Mouse (Mus musculus): ENCODE results near the gene Gm5148. TPM values are rescaled to one million over a fixed set of nuclear protein-coding genes. Genes with fewer than 3 reads are reported as not detected.

Gene Gm5148
- polyA plus RNA-seq, 1 experiment: not detected

DNA sequence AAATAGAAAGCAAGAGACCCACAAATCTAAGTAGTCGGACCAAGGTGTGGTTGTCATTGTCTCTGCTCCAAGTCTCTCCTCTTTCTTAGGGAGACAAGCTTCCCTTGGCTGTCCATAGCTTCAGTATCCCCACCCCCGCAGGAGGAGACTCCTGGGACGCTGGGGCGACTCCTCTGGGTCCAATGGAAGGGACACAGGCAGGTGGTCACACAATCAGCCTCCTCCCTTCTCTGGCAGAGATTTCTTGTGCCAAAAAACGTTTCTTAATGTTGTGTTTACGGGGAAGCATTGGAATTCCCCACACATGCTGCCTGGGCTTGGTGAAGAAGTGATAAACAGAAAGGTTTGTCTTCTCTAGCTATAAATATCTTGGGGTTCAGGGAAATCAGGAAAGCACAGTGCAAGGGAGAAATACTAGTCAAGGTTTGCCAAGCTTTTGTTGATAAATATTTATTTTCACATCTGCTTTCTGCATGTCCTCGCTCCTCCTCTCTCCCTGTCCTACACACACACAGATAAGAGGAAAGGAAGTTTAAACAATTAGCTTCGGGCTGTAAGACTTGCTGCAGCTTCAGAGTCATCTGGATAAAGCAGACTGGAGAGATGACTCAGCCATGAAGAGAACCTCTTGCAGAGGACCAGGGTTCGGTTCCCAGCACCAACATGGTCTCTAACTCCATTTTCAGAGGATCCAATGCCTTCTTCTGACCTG, 34.5 kb upstream of the Gm5148 start:
- H3K27me3 ChIP-seq (replicated peaks): no peaks in the 10 kb centered on the region
- peaks cover 19% of the 10 kb centered on the region for H3K9me3 ChIP-seq
- H3K36me3 ChIP-seq (replicated peaks; ENCODE audit: low read length): peaks cover 24% of the 10 kb centered on the region
- peaks cover 93% of the 10 kb centered on the region for H3K4me1 ChIP-seq
- TF ChIP-seq FLI1 (IDR thresholded peaks at IDR 0.05; ENCODE audit: low read length): no peak
- no peak for TF ChIP-seq GATA1 (IDR thresholded peaks at IDR 0.05; ENCODE audit: borderline replicate concordance, low read length)
- peak overlapping the region; percentile 89 for H3K4me3 ChIP-seq (replicated peaks)

DNA sequence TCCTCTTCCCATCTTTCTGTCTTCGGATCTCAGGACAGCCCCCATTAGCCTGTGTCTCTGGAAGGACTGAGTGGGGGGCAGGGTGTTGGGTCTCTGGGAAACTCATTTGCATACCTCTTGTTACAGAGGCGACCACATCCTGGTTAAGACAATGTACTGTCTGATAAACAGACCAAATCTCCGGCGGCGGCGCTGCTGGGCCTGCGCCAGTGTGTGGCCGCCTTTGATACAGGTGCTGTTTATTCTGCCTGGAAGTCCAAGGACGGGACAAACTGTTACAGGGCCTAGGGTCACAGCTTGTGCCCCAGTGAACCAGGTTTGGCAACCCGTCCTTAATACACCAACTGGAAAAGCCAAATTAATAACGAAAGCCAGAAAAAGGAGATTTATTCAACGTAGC, 33.8 kb upstream of the Gm5148 start:
- Histone ChIP-seq H3K27me3 (replicated peaks) (no peaks in the 10 kb centered on the region), H3K4me1 (peaks cover 93% of the 10 kb centered on the region), H3K36me3 (replicated peaks; ENCODE audit: low read length) (peaks cover 19% of the 10 kb centered on the region), H3K9me3 (peaks cover 19% of the 10 kb centered on the region), H3K4me3 (replicated peaks) (peak overlapping the region; percentile 89)
- TF ChIP-seq GATA1 (IDR thresholded peaks at IDR 0.05; ENCODE audit: borderline replicate concordance, low read length) (no peak), FLI1 (IDR thresholded peaks at IDR 0.05; ENCODE audit: low read length) (no peak)

DNA sequence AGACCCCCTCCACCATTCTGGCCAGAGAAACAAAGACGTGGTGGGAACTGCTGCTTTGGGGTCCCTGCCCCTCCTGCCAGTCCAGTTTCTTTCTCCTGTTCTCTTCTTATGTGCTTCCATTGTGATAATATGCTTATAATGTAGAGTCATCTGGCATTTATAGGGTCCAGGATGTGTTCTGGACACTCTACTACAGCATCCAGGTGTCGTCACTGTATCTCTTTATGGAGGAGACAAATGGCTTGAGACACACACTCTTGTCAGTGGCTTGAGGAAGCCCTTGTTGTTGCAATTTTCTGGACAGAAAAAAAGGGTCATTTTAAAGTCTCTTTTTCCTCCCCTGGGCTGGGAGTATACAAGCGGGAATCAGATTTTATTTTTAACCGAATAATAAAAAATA, 33.3 kb upstream of the Gm5148 start:
- Histone ChIP-seq H3K36me3 (replicated peaks; ENCODE audit: low read length) (peaks cover 19% of the 10 kb centered on the region), H3K4me1 (peaks cover 93% of the 10 kb centered on the region), H3K9me3 (peaks cover 19% of the 10 kb centered on the region), H3K27me3 (replicated peaks) (no peaks in the 10 kb centered on the region), H3K4me3 (replicated peaks) (peak overlapping the region; percentile 71)
- TF ChIP-seq FLI1 (IDR thresholded peaks at IDR 0.05; ENCODE audit: low read length): no peak
- TF ChIP-seq GATA1 (IDR thresholded peaks at IDR 0.05; ENCODE audit: borderline replicate concordance, low read length): no peak

DNA sequence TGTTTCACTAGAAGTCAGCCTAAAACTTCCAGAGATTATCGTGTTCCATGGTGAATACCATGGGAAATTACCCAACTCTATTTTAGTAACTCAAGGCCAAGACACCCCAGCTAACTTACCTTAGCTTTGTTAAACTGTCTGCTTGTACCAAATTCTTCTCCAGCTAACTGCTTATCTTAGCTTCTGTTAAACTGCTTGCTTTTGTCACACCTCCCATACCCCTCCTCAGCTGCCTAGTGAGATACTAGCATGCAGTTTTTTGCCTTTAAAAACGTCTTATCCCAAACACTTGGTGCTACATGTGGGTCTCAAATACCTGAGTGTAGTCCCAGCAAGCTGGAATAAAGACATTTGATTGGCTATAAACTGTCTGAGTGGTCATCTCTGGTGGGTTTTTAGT, 31.7 kb upstream of the Gm5148 start:
- peaks cover 19% of the 10 kb centered on the region for H3K36me3 ChIP-seq (replicated peaks; ENCODE audit: low read length)
- H3K4me3 ChIP-seq (replicated peaks): no peak overlapping the region
- peaks cover 82% of the 10 kb centered on the region for H3K4me1 ChIP-seq
- TF ChIP-seq FLI1 (IDR thresholded peaks at IDR 0.05; ENCODE audit: low read length) (no peak), GATA1 (IDR thresholded peaks at IDR 0.05; ENCODE audit: borderline replicate concordance, low read length) (no peak)
- peaks cover 19% of the 10 kb centered on the region for H3K9me3 ChIP-seq
- H3K27me3 ChIP-seq (replicated peaks): no peaks in the 10 kb centered on the region

DNA sequence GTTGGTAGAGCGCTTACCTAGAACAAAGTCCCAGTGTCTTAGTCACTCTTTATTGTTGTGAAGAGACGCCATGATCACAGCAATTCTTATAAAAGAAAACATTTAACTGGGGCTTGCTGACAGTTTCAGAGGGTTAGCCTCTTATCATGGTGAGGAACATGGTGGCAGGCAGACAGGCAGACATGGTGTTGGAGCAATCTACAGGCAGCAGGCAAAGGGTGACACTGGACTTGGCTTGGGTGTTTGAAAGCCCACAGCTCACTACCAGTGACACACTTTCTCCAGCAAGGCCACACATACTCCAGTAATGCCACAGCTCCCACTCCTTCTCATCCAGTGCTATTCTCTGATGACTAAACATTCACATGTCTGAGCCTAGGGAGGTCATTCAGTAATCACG, 30.3 kb upstream of the Gm5148 start:
- Histone ChIP-seq H3K9me3 (peaks cover 7% of the 10 kb centered on the region; the same call in 1 of the 2 replicates), H3K4me1 (peaks cover 73% of the 10 kb centered on the region), H3K27me3 (replicated peaks) (no peaks in the 10 kb centered on the region), H3K4me3 (replicated peaks) (peak overlapping the region; percentile 51), H3K36me3 (replicated peaks; ENCODE audit: low read length) (peaks cover 7% of the 10 kb centered on the region)
- TF ChIP-seq FLI1 (IDR thresholded peaks at IDR 0.05; ENCODE audit: low read length) (no peak), GATA1 (IDR thresholded peaks at IDR 0.05; ENCODE audit: borderline replicate concordance, low read length) (no peak)

DNA sequence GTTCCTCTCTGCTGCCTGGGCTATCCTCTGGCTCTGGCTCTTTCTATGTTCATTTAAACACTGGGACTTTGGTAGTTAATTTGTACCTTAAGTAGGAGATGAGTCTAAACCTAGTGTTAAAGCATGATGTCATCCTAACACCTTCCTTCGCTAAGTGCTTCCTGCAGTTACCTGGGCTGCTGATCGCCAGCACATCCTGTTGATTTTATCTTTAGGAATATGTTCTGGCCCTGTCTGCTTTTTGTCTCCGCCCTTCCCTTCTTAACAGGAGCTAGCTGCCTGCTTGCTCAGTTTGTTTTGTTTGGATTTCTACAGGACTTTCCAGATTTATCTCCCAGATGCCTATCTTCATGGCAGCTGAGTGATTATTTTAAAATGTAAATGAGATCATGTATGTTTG, 28.9 kb upstream of the Gm5148 start:
- Histone ChIP-seq H3K9me3 (no peaks in the 10 kb centered on the region), H3K4me3 (replicated peaks) (no peak overlapping the region), H3K4me1 (peaks cover 73% of the 10 kb centered on the region), H3K36me3 (replicated peaks; ENCODE audit: low read length) (no peaks in the 10 kb centered on the region), H3K27me3 (replicated peaks) (no peaks in the 10 kb centered on the region)
- TF ChIP-seq FLI1 (IDR thresholded peaks at IDR 0.05; ENCODE audit: low read length) (no peak), GATA1 (IDR thresholded peaks at IDR 0.05; ENCODE audit: borderline replicate concordance, low read length) (no peak)

DNA sequence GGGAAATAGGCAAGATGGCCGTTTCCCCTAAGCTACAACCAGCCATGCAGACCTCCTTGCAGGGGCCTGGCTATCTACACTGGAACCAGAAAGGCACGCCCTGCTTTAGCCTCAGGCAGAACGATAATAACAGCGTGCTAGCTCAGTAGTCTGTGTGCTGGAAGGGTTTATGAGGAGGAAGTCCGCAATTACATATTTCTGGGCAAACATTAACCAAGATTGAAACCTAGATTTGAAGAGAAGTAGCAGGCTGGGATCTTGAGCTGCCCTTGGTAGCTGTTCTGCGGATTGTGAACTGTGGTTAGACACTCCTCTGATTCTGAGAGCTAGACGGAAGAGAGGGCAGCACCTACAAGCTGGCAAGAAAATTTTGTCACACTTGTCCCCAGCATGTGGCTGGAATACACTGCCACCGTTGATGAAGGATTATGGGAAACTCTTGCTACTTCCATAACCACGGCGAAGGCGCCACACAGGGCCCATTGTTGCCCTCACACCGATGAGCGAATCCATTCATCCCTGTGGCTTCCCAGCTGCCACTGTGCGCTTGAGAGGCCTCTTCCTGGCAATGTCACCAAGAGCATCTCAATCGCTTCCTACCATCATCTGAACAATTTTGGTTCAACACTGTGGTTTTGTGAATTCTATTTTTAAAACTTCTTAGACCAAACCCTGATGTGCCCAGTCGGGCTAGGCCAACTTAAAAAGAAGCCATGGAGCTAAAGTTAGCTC, 23.9 kb upstream of the Gm5148 start:
- Histone ChIP-seq H3K27me3 (replicated peaks) (peaks cover 1% of the 10 kb centered on the region), H3K4me3 (replicated peaks) (peak overlapping the region; percentile 85), H3K36me3 (replicated peaks; ENCODE audit: low read length) (peaks cover 2% of the 10 kb centered on the region), H3K4me1 (peaks cover 68% of the 10 kb centered on the region), H3K9me3 (peaks cover 6% of the 10 kb centered on the region; the same call in 1 of the 2 replicates)
- TF ChIP-seq FLI1 (IDR thresholded peaks at IDR 0.05; ENCODE audit: low read length) (no peak), GATA1 (IDR thresholded peaks at IDR 0.05; ENCODE audit: borderline replicate concordance, low read length) (no peak)

DNA sequence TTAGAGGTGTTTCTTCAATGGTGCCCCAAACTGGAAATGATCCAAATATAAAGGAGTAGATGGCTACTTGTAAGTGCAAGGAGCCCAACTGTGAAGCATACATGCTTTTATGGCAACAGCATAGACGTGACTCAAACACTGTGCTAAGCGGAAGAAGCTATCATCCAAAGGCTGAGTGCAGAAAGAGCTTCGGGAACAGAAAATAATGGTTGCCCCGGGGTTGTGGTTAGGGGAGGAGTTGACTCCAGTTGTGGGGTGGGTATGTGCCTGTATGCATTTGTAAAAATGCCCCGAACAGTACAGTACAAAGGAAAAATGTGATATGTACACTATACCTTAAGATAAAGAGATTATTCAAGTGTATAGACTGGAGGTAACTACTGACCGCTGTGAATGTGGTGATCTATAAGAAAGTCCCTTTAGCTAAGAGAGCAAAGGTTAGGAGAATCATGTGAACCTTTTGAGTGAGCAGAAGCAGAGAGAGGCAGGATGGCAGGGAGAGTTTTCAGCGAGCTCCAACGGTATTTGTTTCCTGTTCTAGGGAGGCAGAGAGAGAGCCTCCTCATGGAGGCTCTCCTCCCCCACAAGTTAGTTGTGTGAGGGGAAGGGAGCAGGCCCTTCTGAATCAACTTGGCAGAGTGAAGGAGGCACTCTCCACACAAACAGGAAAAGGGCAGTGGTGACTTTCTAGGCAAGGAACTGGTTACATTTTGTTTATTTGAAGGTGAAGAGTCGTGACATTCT, 23.1 kb upstream of the Gm5148 start:
- peaks cover 4% of the 10 kb centered on the region for H3K27me3 ChIP-seq (replicated peaks)
- H3K36me3 ChIP-seq (replicated peaks; ENCODE audit: low read length): peaks cover 2% of the 10 kb centered on the region
- TF ChIP-seq GATA1 (IDR thresholded peaks at IDR 0.05; ENCODE audit: borderline replicate concordance, low read length) (no peak), FLI1 (IDR thresholded peaks at IDR 0.05; ENCODE audit: low read length) (no peak)
- peaks cover 6% of the 10 kb centered on the region; the same call in 1 of the 2 replicates for H3K9me3 ChIP-seq
- peaks cover 62% of the 10 kb centered on the region for H3K4me1 ChIP-seq
- H3K4me3 ChIP-seq (replicated peaks): peak overlapping the region; percentile 85

DNA sequence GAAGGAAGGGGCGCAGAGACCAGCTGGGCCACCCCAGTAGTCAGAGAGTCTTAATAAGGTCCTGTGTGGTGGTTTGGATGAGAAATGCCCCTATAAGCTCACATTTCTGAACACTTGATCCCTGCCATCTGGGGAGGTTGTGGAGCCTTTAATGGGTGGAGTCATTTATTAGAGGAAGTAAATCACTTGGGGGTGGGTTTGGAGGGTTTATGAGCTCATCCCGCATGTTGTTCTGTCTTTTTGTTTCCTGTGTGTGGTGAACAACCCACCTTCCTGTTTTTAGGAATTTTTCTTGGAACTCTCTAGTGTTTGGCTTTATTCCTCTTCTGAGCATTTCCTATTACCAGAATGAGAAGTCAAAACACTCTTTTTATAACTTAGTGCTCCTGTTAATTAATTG, 19.8 kb upstream of the Gm5148 start:
- no peak overlapping the region for H3K4me3 ChIP-seq (replicated peaks)
- peaks cover 14% of the 10 kb centered on the region for H3K27me3 ChIP-seq (replicated peaks)
- peaks cover 6% of the 10 kb centered on the region; the same call in 1 of the 2 replicates for H3K9me3 ChIP-seq
- H3K36me3 ChIP-seq (replicated peaks; ENCODE audit: low read length): peaks cover 2% of the 10 kb centered on the region
- TF ChIP-seq GATA1 (IDR thresholded peaks at IDR 0.05; ENCODE audit: borderline replicate concordance, low read length) (no peak), FLI1 (IDR thresholded peaks at IDR 0.05; ENCODE audit: low read length) (no peak)
- H3K4me1 ChIP-seq: peaks cover 61% of the 10 kb centered on the region
